Mouse (Mus musculus): ENCODE data around the gene Cbarp. TPM values are rescaled to one million over a fixed set of nuclear protein-coding genes. Genes with fewer than 3 reads are reported as not detected.

Cbarp gene
- polyA plus RNA-seq, 1 experiment from 2014 or later: 93.0 TPM

- Histone ChIP-seq H3K27me3 (replicated peaks) (no peaks in the 10 kb centered on the region), H3K4me1 (peaks cover 63% of the 10 kb centered on the region), H3K27ac (replicated peaks) (peak overlapping the region; percentile 100), H3K4me3 (replicated peaks) (peak overlapping the region; percentile 93), H3K36me3 (peaks cover 29% of the 10 kb centered on the region), H3K9ac (replicated peaks) (peak overlapping the region; percentile 96), H3K9me3 (replicated peaks) (no peaks in the 10 kb centered on the region), H3K4me2 (peak overlapping the region; percentile 94)
- WGBS: 70% methylated on average over 5 of the region's 5 CpGs
- no peak for ATAC-seq (ENCODE audit: low FRiP score)
Observed at GRCm38 (mm10) chr10:80147146-80147718, 6.6 kb upstream of the Cbarp start.

- peak overlapping the region; percentile 100; the same call in 1 of the 2 replicates for H3K27ac ChIP-seq (replicated peaks)
- peaks cover 25% of the 10 kb centered on the region for H3K36me3 ChIP-seq
- no peak overlapping the region for H3K4me2 ChIP-seq
- H3K9ac ChIP-seq (replicated peaks): peak overlapping the region; percentile 15; the same call in 1 of the 2 replicates
- no peak overlapping the region for H3K4me3 ChIP-seq (replicated peaks)
- H3K4me1 ChIP-seq: peaks cover 60% of the 10 kb centered on the region
- 82% methylated on average over 4 of the region's 4 CpGs for WGBS
- no peaks in the 10 kb centered on the region for H3K9me3 ChIP-seq (replicated peaks)
- no peak for ATAC-seq (ENCODE audit: low FRiP score)
- no peaks in the 10 kb centered on the region for H3K27me3 ChIP-seq (replicated peaks)
Observed at GRCm38 (mm10) chr10:80146568-80147011, 6.0 kb upstream of the Cbarp start.

- H3K4me1 ChIP-seq: peaks cover 65% of the 10 kb centered on the region
- no peak overlapping the region for H3K27ac ChIP-seq (replicated peaks)
- H3K9ac ChIP-seq (replicated peaks): peak overlapping the region; percentile 11; the same call in 1 of the 2 replicates
- H3K4me2 ChIP-seq: 0 out of 2 replicates have a peak overlapping the region, but pooled peaks have one; percentile 4
- 77% methylated on average over 6 of the region's 6 CpGs for WGBS
- ATAC-seq (ENCODE audit: low FRiP score): no peak
- no peaks in the 10 kb centered on the region for H3K9me3 ChIP-seq (replicated peaks)
- no peak overlapping the region for H3K4me3 ChIP-seq (replicated peaks)
- H3K27me3 ChIP-seq (replicated peaks): no peaks in the 10 kb centered on the region
- H3K36me3 ChIP-seq: peaks cover 25% of the 10 kb centered on the region
Observed at GRCm38 (mm10) chr10:80145896-80146295, 5.3 kb upstream of the Cbarp start.

- H3K27me3 ChIP-seq (replicated peaks): no peaks in the 10 kb centered on the region
- WGBS: 69% methylated on average over 20 of the region's 20 CpGs
- 0 out of 2 replicates have a peak overlapping the region, but pooled peaks have one; percentile 4 for H3K4me2 ChIP-seq
- peak overlapping the region; percentile 11; the same call in 1 of the 2 replicates for H3K9ac ChIP-seq (replicated peaks)
- peaks cover 69% of the 10 kb centered on the region for H3K4me1 ChIP-seq
- H3K36me3 ChIP-seq: peaks cover 25% of the 10 kb centered on the region
- no peak for ATAC-seq (ENCODE audit: low FRiP score)
- H3K9me3 ChIP-seq (replicated peaks): no peaks in the 10 kb centered on the region
- no peak overlapping the region for H3K27ac ChIP-seq (replicated peaks)
- no peak overlapping the region for H3K4me3 ChIP-seq (replicated peaks)
Observed at GRCm38 (mm10) chr10:80144864-80145838, 4.5 kb upstream of the Cbarp start.

- ATAC-seq (ENCODE audit: low FRiP score): no peak
- Histone ChIP-seq H3K27ac (replicated peaks) (no peak overlapping the region), H3K9ac (replicated peaks) (no peak overlapping the region), H3K36me3 (peaks cover 25% of the 10 kb centered on the region), H3K27me3 (replicated peaks) (no peaks in the 10 kb centered on the region), H3K4me1 (peaks cover 77% of the 10 kb centered on the region), H3K4me3 (replicated peaks) (no peak overlapping the region), H3K4me2 (no peak overlapping the region), H3K9me3 (replicated peaks) (no peaks in the 10 kb centered on the region)
- WGBS: 92% methylated on average over 12 of the region's 12 CpGs
Observed at GRCm38 (mm10) chr10:80144159-80144558, 3.5 kb upstream of the Cbarp start.

GRCm38 (mm10) chr10:80143664-80144063 lies 3.0 kb upstream of the Cbarp start:
- peaks cover 77% of the 10 kb centered on the region for H3K4me1 ChIP-seq
- no peak overlapping the region for H3K27ac ChIP-seq (replicated peaks)
- no peaks in the 10 kb centered on the region for H3K9me3 ChIP-seq (replicated peaks)
- no peak for ATAC-seq (ENCODE audit: low FRiP score)
- WGBS: 95% methylated on average over 7 of the region's 7 CpGs
- H3K27me3 ChIP-seq (replicated peaks): no peaks in the 10 kb centered on the region
- H3K4me3 ChIP-seq (replicated peaks): no peak overlapping the region
- peaks cover 25% of the 10 kb centered on the region for H3K36me3 ChIP-seq
- no peak overlapping the region for H3K9ac ChIP-seq (replicated peaks)
- H3K4me2 ChIP-seq: no peak overlapping the region; the same call in 1 of the 2 replicates

- Histone ChIP-seq H3K27ac (replicated peaks) (peak overlapping the region; percentile 91), H3K27me3 (replicated peaks) (no peaks in the 10 kb centered on the region), H3K9ac (replicated peaks) (peak overlapping the region; percentile 96), H3K9me3 (replicated peaks) (no peaks in the 10 kb centered on the region), H3K36me3 (peaks cover 25% of the 10 kb centered on the region), H3K4me2 (peak overlapping the region; percentile 79), H3K4me3 (replicated peaks) (peak overlapping the region; percentile 74), H3K4me1 (peaks cover 79% of the 10 kb centered on the region)
- 0% methylated on average over 15 of the region's 15 CpGs for WGBS
- no peak; the same call in 1 of the 2 replicates for ATAC-seq (ENCODE audit: low FRiP score)
Observed at GRCm38 (mm10) chr10:80142530-80142925, 1.9 kb upstream of the Cbarp start.

- Histone ChIP-seq H3K9me3 (replicated peaks) (no peaks in the 10 kb centered on the region), H3K9ac (replicated peaks) (peak overlapping the region; percentile 96), H3K36me3 (peaks cover 25% of the 10 kb centered on the region), H3K4me1 (peaks cover 79% of the 10 kb centered on the region), H3K27ac (replicated peaks) (peak overlapping the region; percentile 91), H3K27me3 (replicated peaks) (no peaks in the 10 kb centered on the region), H3K4me3 (replicated peaks) (peak overlapping the region; percentile 74), H3K4me2 (peak overlapping the region; percentile 79)
- WGBS: under 1% methylated on average over 43 of the region's 43 CpGs
- ATAC-seq (ENCODE audit: low FRiP score): peak; percentile 86
Observed at GRCm38 (mm10) chr10:80141786-80142529, 1.3 kb upstream of the Cbarp start.

GRCm38 (mm10) chr10:80141243-80141642 lies 608 bp upstream of the Cbarp start:
- Histone ChIP-seq H3K4me3 (replicated peaks) (peak overlapping the region; percentile 74), H3K9ac (replicated peaks) (peak overlapping the region; percentile 41), H3K36me3 (peaks cover 23% of the 10 kb centered on the region), H3K27ac (replicated peaks) (peak overlapping the region; percentile 91), H3K9me3 (replicated peaks) (no peaks in the 10 kb centered on the region), H3K27me3 (replicated peaks) (no peaks in the 10 kb centered on the region), H3K4me2 (peak overlapping the region; percentile 79), H3K4me1 (peaks cover 80% of the 10 kb centered on the region)
- ATAC-seq (ENCODE audit: low FRiP score): peak; percentile 71
- under 1% methylated on average over 29 of the region's 29 CpGs for WGBS

GRCm38 (mm10) chr10:80139975-80140665 lies 515 bp downstream of the Cbarp start:
- no peak overlapping the region for H3K9ac ChIP-seq (replicated peaks)
- no peaks in the 10 kb centered on the region for H3K9me3 ChIP-seq (replicated peaks)
- H3K4me1 ChIP-seq: peaks cover 72% of the 10 kb centered on the region
- H3K36me3 ChIP-seq: peaks cover 24% of the 10 kb centered on the region
- H3K4me3 ChIP-seq (replicated peaks): peak overlapping the region; percentile 79; the same call in 1 of the 2 replicates
- no peak for ATAC-seq (ENCODE audit: low FRiP score)
- WGBS: 82% methylated on average over 11 of the region's 11 CpGs
- peak overlapping the region; percentile 89 for H3K4me2 ChIP-seq
- peak overlapping the region; percentile 97 for H3K27ac ChIP-seq (replicated peaks)
- no peaks in the 10 kb centered on the region for H3K27me3 ChIP-seq (replicated peaks)

GRCm38 (mm10) chr10:80139439-80139775 lies 1.2 kb downstream of the Cbarp start:
- Histone ChIP-seq H3K9me3 (replicated peaks) (no peaks in the 10 kb centered on the region), H3K4me1 (peaks cover 66% of the 10 kb centered on the region), H3K9ac (replicated peaks) (peak overlapping the region; percentile 76), H3K27me3 (replicated peaks) (no peaks in the 10 kb centered on the region), H3K4me2 (peak overlapping the region; percentile 89), H3K4me3 (replicated peaks) (peak overlapping the region; percentile 79), H3K27ac (replicated peaks) (peak overlapping the region; percentile 97), H3K36me3 (peaks cover 24% of the 10 kb centered on the region)
- no peak for ATAC-seq (ENCODE audit: low FRiP score)
- 0% methylated on average over 10 of the region's 10 CpGs for WGBS

All from neural tube, embryonic 15.5 days (tissue).